Mouse (Mus musculus) embryonic facial prominence, embryonic 11.5 days (tissue): ENCODE results near the gene 1700015G11Rik. TPM values are rescaled to one million over a fixed set of nuclear protein-coding genes. Genes with fewer than 3 reads are reported as not detected.
A peak's percentile ranks its signal among the peaks of the same experiment; 100 is the strongest.

ENCODE experiments used
- ATAC-seq: fragments of 200-750 bp; cut with Nextera tagmentation; replicated peaks from 2 replicates; pipeline ENCODE4 v1.8.0; 2017; ENCODE audit warnings: low read depth; ENCODE audit not compliant: insufficient number of reproducible peaks, low FRiP score, low TSS enrichment
- DNase-seq: peaks from one replicate; pipeline ENCODE4 v3.0.0-alpha.2; 2015; ENCODE audit warnings: low spot score
- H3K27ac ChIP-seq: fragments of 300-500 bp; sonication (generic); replicated peaks from 2 replicates; pipeline ENCODE4 v1.5.1; 2014; ENCODE audit warnings: mild to moderate bottlenecking, low read depth, low read length, control low read depth
- H3K27me3 ChIP-seq: fragments of 300-500 bp; sonication (generic); 2 replicates; pipeline ENCODE4 v1.6.1; 2014; ENCODE audit warnings: mild to moderate bottlenecking, low read length, moderate library complexity, mixed read lengths; ENCODE audit not compliant: control insufficient read depth, insufficient read depth
- H3K36me3 ChIP-seq: fragments of 300-500 bp; sonication (generic); replicated peaks from 2 replicates; pipeline ENCODE4 v1.6.1; 2014; ENCODE audit warnings: low read depth, mild to moderate bottlenecking, low read length, moderate library complexity, mixed read lengths; ENCODE audit not compliant: control insufficient read depth, insufficient read depth
- H3K4me1 ChIP-seq: fragments of 300-500 bp; sonication (generic); 2 replicates; pipeline ENCODE4 v1.6.1; 2014; ENCODE audit warnings: low read length, mixed read lengths; ENCODE audit not compliant: control insufficient read depth, insufficient read depth
- H3K4me2 ChIP-seq: fragments of 300-500 bp; sonication (generic); 2 replicates; pipeline ENCODE4 v1.6.1; 2014; ENCODE audit warnings: low read depth, mild to moderate bottlenecking, control low read depth, low read length, moderate library complexity
- H3K4me3 ChIP-seq: fragments of 300-500 bp; sonication (generic); 2 replicates; pipeline ENCODE4 v1.5.1; 2014; ENCODE audit warnings: low read depth, low read length, control low read depth
- H3K9ac ChIP-seq: fragments of 300-500 bp; sonication (generic); replicated peaks from 2 replicates; pipeline ENCODE4 v1.6.1; 2014; ENCODE audit warnings: mild to moderate bottlenecking, control low read depth, low read length
- H3K9me3 ChIP-seq: fragments of 300-500 bp; sonication (generic); replicated peaks from 2 replicates; pipeline ENCODE4 v1.6.1; 2016; ENCODE audit warnings: mild to moderate bottlenecking, low read length, inconsistent platforms, mixed read lengths; ENCODE audit not compliant: control insufficient read depth
- WGBS: fragments of 180-500 bp; shearing (Covaris S2); extraction: QIAGEN DNeasy Blood & Tissue Kit; methylation state at CpG from one replicate; pipeline ENCODE4 v1.1.7; 2014; 5-methylcytosine and 5-hydroxymethylcytosine counted together
- polyA plus RNA-seq: library from polyadenylated mRNA; unstranded; fragments of >200 nt; fragmentation: Nextera tagmentation; extraction: Ambion mirVana; gene quantifications from 2 replicates; pipeline ENCODE4 v1.2.1, GENCODE M21; 2014

Gene 1700015G11Rik
- polyA plus RNA-seq, 1 experiment from 2014 or later = not detected

DNA sequence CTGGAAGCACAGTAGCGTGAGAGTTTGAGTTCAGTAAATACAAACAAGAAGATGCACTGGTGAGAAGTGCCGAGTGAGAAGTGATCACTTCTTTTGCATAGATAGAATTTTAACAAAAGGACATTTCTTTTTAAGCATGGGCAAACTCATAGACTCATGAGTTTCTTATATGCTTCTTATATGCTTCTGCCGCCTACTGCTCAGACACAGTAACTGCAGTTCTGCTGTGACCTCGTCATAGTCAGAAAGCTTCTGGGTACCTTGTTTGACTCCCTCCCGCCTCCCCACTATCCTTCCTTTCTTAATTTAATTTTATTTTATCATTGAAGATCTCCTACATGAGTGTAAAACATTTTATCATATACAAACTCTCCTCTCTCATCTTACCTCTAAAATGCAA is 36.3 kb downstream of the 1700015G11Rik start:
- H3K36me3 ChIP-seq = no peaks in the 10 kb centered on the region
- no peak for ATAC-seq
- H3K4me1 ChIP-seq = no peaks in the 10 kb centered on the region
- 42% methylated on average over 5 of the region's 5 CpGs for WGBS
- no peaks in the 10 kb centered on the region for H3K9me3 ChIP-seq
- no peak overlapping the region for H3K4me3 ChIP-seq
- no peak overlapping the region for H3K9ac ChIP-seq
- no peak overlapping the region for H3K27ac ChIP-seq
- H3K27me3 ChIP-seq = no peaks in the 10 kb centered on the region
- DNase-seq = peak; percentile 34
- H3K4me2 ChIP-seq = no peak overlapping the region

DNA sequence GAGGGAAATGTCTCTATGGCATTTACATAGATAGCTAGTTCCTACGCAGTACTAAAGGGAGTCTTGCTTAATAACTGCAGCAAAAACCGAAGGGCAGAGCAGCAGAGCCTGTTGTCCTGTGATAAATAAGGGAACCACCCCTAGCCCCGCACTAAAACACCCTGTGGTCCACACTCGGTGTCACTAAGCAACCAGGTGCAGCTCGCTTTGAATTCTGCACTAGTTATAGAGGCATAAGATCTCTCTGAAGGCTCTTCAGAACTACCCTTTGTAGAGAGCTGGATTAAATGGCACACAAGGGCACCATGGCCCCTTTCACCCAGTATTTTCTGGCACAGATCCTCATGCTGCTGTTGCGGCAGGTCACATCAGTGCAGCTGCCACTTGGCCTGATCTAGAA is 40.3 kb downstream of the 1700015G11Rik start:
- no peak for DNase-seq
- Histone ChIP-seq H3K36me3 (no peaks in the 10 kb centered on the region), H3K4me2 (no peak overlapping the region), H3K4me1 (no peaks in the 10 kb centered on the region), H3K27me3 (no peaks in the 10 kb centered on the region), H3K27ac (no peak overlapping the region), H3K9me3 (no peaks in the 10 kb centered on the region), H3K9ac (no peak overlapping the region), H3K4me3 (no peak overlapping the region)
- ATAC-seq = no peak
- 69% methylated on average over 6 of the region's 6 CpGs for WGBS

- DNase-seq (no peak), ATAC-seq (no peak)
- Histone ChIP-seq H3K36me3 (no peaks in the 10 kb centered on the region), H3K9ac (no peak overlapping the region), H3K27me3 (no peaks in the 10 kb centered on the region), H3K4me2 (no peak overlapping the region), H3K27ac (no peak overlapping the region), H3K4me3 (no peak overlapping the region), H3K4me1 (no peaks in the 10 kb centered on the region), H3K9me3 (no peaks in the 10 kb centered on the region)
- WGBS = 80% methylated on average over 2 of the region's 2 CpGs
These were observed 42.0 kb downstream of the 1700015G11Rik start for GRCm38 (mm10) chr7:51973526-51973925.

DNA sequence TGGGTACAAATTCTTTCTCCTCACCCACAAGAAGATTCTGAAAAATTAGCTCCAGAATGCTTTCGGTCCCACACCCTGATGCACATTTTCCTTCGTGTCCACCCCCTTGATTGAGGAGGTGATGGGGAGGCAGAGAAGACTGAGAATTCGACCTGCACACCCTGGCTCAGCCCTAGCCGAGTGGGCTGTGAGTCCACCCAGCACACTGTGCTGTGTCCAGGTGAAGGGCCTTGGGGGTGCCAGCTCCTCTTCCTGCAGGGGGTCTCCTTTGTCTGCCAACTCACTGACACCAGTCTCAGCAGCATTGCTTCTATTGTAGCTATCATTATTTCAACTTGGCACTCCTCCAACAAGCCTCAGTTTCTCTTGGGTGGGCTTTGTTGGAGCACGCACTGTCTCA is 42.4 kb downstream of the 1700015G11Rik start:
- Histone ChIP-seq H3K4me3 (no peak overlapping the region), H3K4me1 (no peaks in the 10 kb centered on the region), H3K4me2 (no peak overlapping the region), H3K9me3 (no peaks in the 10 kb centered on the region), H3K27ac (no peak overlapping the region), H3K9ac (no peak overlapping the region), H3K27me3 (no peaks in the 10 kb centered on the region), H3K36me3 (no peaks in the 10 kb centered on the region)
- ATAC-seq (no peak), DNase-seq (no peak)
- 72% methylated on average over 5 of the region's 5 CpGs for WGBS

- H3K27me3 ChIP-seq = no peaks in the 10 kb centered on the region
- 28% methylated on average over 6 of the region's 6 CpGs for WGBS
- no peaks in the 10 kb centered on the region for H3K36me3 ChIP-seq
- no peak overlapping the region for H3K9ac ChIP-seq
- H3K4me1 ChIP-seq = no peaks in the 10 kb centered on the region
- no peaks in the 10 kb centered on the region for H3K9me3 ChIP-seq
- no peak overlapping the region for H3K4me2 ChIP-seq
- DNase-seq (peak; percentile 82), ATAC-seq (0 out of 2 replicates have a peak, but pooled peaks have one; percentile 30)
- H3K27ac ChIP-seq = no peak overlapping the region
- H3K4me3 ChIP-seq = no peak overlapping the region
These were observed 43.2 kb downstream of the 1700015G11Rik start for GRCm38 (mm10) chr7:51972252-51972855.

- ATAC-seq = no peak
- Histone ChIP-seq H3K9me3 (no peaks in the 10 kb centered on the region), H3K4me3 (no peak overlapping the region), H3K27ac (no peak overlapping the region), H3K36me3 (no peaks in the 10 kb centered on the region), H3K9ac (no peak overlapping the region), H3K4me2 (no peak overlapping the region), H3K27me3 (no peaks in the 10 kb centered on the region), H3K4me1 (no peaks in the 10 kb centered on the region)
- peak; percentile 18 for DNase-seq
These were observed 46.1 kb downstream of the 1700015G11Rik start for GRCm38 (mm10) chr7:51969379-51969778.

DNA sequence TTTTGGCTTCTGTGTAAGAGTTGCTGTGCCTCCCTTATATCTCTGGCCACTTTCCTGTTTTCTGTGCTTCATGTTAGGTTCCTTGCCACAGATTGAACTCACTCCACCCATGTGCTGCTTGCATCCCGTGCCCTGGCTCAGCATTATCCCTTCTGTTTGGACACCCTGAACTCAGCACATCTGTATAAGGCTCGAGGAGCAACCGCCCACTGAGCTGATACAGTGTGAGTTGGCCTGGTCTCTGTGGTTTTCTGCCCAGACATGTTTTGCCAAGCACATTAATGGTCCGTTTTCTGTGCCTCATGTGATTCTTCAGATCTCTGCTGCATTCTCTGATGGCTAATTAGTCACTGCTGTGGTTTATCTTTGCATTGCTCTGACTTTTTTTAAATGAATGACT is 47.9 kb downstream of the 1700015G11Rik start:
- Histone ChIP-seq H3K36me3 (no peaks in the 10 kb centered on the region), H3K4me1 (no peaks in the 10 kb centered on the region), H3K4me3 (no peak overlapping the region), H3K27me3 (no peaks in the 10 kb centered on the region), H3K9me3 (no peaks in the 10 kb centered on the region), H3K4me2 (no peak overlapping the region), H3K27ac (no peak overlapping the region), H3K9ac (no peak overlapping the region)
- DNase-seq = no peak
- WGBS = 80% methylated on average over 4 of the region's 4 CpGs
- no peak for ATAC-seq

- DNase-seq (no peak), ATAC-seq (no peak)
- Histone ChIP-seq H3K27me3 (no peaks in the 10 kb centered on the region), H3K27ac (no peak overlapping the region), H3K4me3 (no peak overlapping the region), H3K9me3 (no peaks in the 10 kb centered on the region), H3K4me2 (no peak overlapping the region), H3K9ac (no peak overlapping the region), H3K4me1 (no peaks in the 10 kb centered on the region), H3K36me3 (no peaks in the 10 kb centered on the region)
- WGBS = 92% methylated on average over 7 of the region's 7 CpGs
These were observed 50.8 kb downstream of the 1700015G11Rik start for GRCm38 (mm10) chr7:51964681-51965080.
